Mouse (Mus musculus): ENCODE results near the gene Scfd1. TPM values are rescaled to one million over a fixed set of nuclear protein-coding genes. Genes with fewer than 3 reads are reported as not detected.

The Scfd1 gene
- total and polyA plus RNA-seq, 2 experiments from 2014 or later, result 33.9 to 54.1 TPM

DNA sequence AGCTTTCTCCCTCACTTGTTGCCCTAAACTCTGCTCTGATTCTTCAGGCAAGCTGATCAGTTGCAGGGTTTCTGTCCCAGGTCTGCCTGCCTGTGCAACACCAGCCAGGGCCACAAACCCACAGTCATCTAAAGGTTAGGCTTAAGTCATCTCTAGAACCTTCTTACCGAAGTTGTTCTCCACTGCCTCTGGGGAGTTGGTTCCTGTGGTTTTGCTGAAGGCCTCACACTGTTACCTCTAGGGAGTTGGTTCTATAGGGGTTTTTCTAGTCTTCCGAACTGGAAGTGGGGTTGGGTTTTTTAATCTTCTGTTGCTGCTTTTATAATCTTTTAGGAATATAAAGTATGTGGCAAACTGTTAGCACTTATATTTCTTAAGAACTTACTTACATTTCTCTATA, 72.0 kb downstream of the Scfd1 start:
- no peak overlapping the region for H3K9ac ChIP-seq (replicated peaks; ENCODE audit: low read depth, low read length)
- ATAC-seq (ENCODE audit: insufficient read depth, low read depth) (no peak), DNase-seq (ENCODE audit: low spot score) (no peak)
- H3K4me2 ChIP-seq (ENCODE audit: low read depth, low read length), result no peak overlapping the region
- H3K4me1 ChIP-seq (ENCODE audit: control insufficient read depth, insufficient read depth), result no peaks in the 10 kb centered on the region
- WGBS, result 81% methylated on average over 2 of the region's 2 CpGs
- TF ChIP-seq CTCF (IDR thresholded peaks at IDR 0.05; ENCODE audit: low read depth), result no peak
- no peak for TF ChIP-seq EP300 (IDR thresholded peaks at IDR 0.05; ENCODE audit: low read depth)
- H3K36me3 ChIP-seq (replicated peaks; ENCODE audit: control insufficient read depth, insufficient read depth, low read length), result peaks cover 56% of the 10 kb centered on the region
- H3K27me3 ChIP-seq (ENCODE audit: control insufficient read depth, insufficient read depth, low read length), result no peaks in the 10 kb centered on the region
- no peaks in the 10 kb centered on the region for H3K9me3 ChIP-seq (replicated peaks; ENCODE audit: control insufficient read depth, low read length)
- no peak overlapping the region for H3K4me3 ChIP-seq (ENCODE audit: low read depth, low read length)
- no peak overlapping the region for H3K27ac ChIP-seq (ENCODE audit: low read depth)

DNA sequence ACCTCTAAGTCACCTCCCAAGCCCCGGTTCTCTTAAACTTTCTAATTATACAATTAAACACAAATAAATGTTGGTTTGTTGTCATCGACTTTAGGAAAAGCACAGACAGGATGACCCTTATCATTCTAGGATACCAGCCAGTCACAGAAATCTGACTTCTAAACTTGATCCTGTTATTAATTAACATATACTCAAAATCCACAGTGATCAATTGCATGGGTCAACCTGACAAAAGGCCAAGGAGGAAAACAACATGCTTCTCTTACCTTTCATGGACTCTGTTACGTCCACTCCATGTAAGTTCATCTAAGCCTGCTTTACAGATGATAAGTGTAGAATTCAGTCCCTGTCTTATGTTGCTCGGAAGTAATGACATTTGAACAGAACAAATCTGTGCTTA, 93.6 kb downstream of the Scfd1 start:
- Histone ChIP-seq H3K9ac (replicated peaks; ENCODE audit: low read depth, low read length) (no peak overlapping the region), H3K27me3 (ENCODE audit: control insufficient read depth, insufficient read depth, low read length) (no peaks in the 10 kb centered on the region), H3K4me3 (ENCODE audit: low read depth, low read length) (no peak overlapping the region), H3K4me1 (ENCODE audit: control insufficient read depth, insufficient read depth) (no peaks in the 10 kb centered on the region), H3K27ac (ENCODE audit: low read depth) (no peak overlapping the region), H3K4me2 (ENCODE audit: low read depth, low read length) (no peak overlapping the region), H3K36me3 (replicated peaks; ENCODE audit: control insufficient read depth, insufficient read depth, low read length) (no peaks in the 10 kb centered on the region), H3K9me3 (replicated peaks; ENCODE audit: control insufficient read depth, low read length) (no peaks in the 10 kb centered on the region)
- ATAC-seq (ENCODE audit: insufficient read depth, low read depth) (no peak), DNase-seq (ENCODE audit: low spot score) (no peak)
- 81% methylated on average over 4 of the region's 4 CpGs for WGBS
- TF ChIP-seq CTCF (IDR thresholded peaks at IDR 0.05; ENCODE audit: low read depth), result no peak
- TF ChIP-seq EP300 (IDR thresholded peaks at IDR 0.05; ENCODE audit: low read depth), result no peak

DNA sequence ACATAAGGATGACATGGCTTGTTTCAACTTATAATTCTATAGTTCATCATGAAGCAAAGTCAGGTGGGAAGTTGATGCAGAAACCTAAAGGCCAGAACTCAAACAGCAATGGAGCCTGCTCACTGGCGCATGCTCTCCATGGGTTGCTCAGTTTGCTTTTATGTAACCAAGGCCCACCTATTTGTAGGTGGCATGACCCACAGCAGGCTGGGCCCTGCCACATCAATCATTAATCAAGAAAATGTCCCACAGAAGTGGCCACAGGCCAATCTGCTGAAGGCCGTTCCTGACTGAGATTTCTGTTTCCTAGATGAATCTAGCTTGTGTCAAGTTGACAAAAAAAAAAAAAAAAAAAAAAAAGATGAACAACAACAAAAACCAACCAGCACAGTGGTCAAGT, 103.9 kb downstream of the Scfd1 start:
- Histone ChIP-seq H3K9me3 (replicated peaks; ENCODE audit: control insufficient read depth, low read length) (no peaks in the 10 kb centered on the region), H3K27me3 (ENCODE audit: control insufficient read depth, insufficient read depth, low read length) (no peaks in the 10 kb centered on the region), H3K4me2 (ENCODE audit: low read depth, low read length) (no peak overlapping the region), H3K36me3 (replicated peaks; ENCODE audit: control insufficient read depth, insufficient read depth, low read length) (no peaks in the 10 kb centered on the region), H3K27ac (ENCODE audit: low read depth) (no peak overlapping the region), H3K9ac (replicated peaks; ENCODE audit: low read depth, low read length) (no peak overlapping the region), H3K4me1 (ENCODE audit: control insufficient read depth, insufficient read depth) (no peaks in the 10 kb centered on the region), H3K4me3 (ENCODE audit: low read depth, low read length) (no peak overlapping the region)
- ATAC-seq (ENCODE audit: insufficient read depth, low read depth) (no peak), DNase-seq (ENCODE audit: low spot score) (no peak)
- TF ChIP-seq CTCF (IDR thresholded peaks at IDR 0.05; ENCODE audit: low read depth), result no peak
- no peak for TF ChIP-seq EP300 (IDR thresholded peaks at IDR 0.05; ENCODE audit: low read depth)
- 81% methylated on average over 2 of the region's 2 CpGs for WGBS

DNA sequence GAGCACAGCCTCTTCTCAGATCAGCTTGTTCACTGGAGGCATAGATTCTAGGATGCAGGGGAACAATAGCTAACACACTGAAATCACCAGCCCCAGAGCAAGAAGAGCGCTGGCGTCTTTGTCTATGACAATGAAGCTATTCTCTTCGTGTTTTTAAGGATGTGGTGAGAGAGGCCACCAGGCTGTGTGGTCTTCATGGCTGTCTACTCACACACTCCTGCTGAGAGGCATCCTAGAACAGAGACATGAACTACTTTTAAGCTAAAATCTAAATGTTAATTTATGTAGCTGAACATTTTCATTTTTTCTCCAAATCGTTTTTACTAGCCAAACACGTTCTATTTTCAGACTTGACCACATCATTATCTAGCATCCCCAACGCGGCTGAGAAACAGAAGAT, 114.7 kb downstream of the Scfd1 start:
- H3K36me3 ChIP-seq (replicated peaks; ENCODE audit: control insufficient read depth, insufficient read depth, low read length), result no peaks in the 10 kb centered on the region
- H3K27ac ChIP-seq (ENCODE audit: low read depth), result no peak overlapping the region
- ATAC-seq (ENCODE audit: insufficient read depth, low read depth) (no peak), DNase-seq (ENCODE audit: low spot score) (no peak)
- no peaks in the 10 kb centered on the region for H3K4me1 ChIP-seq (ENCODE audit: control insufficient read depth, insufficient read depth)
- no peaks in the 10 kb centered on the region for H3K9me3 ChIP-seq (replicated peaks; ENCODE audit: control insufficient read depth, low read length)
- 69% methylated on average over 7 of the region's 7 CpGs for WGBS
- no peak overlapping the region for H3K9ac ChIP-seq (replicated peaks; ENCODE audit: low read depth, low read length)
- H3K4me2 ChIP-seq (ENCODE audit: low read depth, low read length), result no peak overlapping the region
- no peak overlapping the region for H3K4me3 ChIP-seq (ENCODE audit: low read depth, low read length)
- TF ChIP-seq EP300 (IDR thresholded peaks at IDR 0.05; ENCODE audit: low read depth) (no peak), CTCF (IDR thresholded peaks at IDR 0.05; ENCODE audit: low read depth) (no peak)
- H3K27me3 ChIP-seq (ENCODE audit: control insufficient read depth, insufficient read depth, low read length), result no peaks in the 10 kb centered on the region

DNA sequence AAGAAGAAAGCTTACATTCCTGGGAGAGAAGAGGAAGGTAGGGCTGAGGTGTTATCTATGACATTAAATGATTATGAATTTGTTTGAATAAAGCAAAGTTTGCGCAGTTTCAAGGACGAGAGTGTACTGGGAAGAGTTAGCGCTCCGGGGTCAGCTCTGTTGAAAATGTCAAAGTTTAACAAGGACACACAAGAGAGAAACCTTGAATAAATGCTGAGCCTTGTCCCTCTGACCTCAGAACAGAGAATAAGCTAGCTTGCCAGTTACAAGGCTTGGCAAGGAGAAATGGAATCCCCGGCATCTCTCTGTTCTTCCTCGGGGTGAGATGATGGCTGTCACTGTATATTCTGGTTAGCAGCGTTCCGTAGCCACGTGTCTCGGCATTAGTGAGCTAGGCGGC, 116.2 kb downstream of the Scfd1 start:
- no peak overlapping the region for H3K27ac ChIP-seq (ENCODE audit: low read depth)
- no peaks in the 10 kb centered on the region for H3K36me3 ChIP-seq (replicated peaks; ENCODE audit: control insufficient read depth, insufficient read depth, low read length)
- H3K4me1 ChIP-seq (ENCODE audit: control insufficient read depth, insufficient read depth), result no peaks in the 10 kb centered on the region
- H3K9ac ChIP-seq (replicated peaks; ENCODE audit: low read depth, low read length), result no peak overlapping the region
- ATAC-seq (ENCODE audit: insufficient read depth, low read depth), result no peak
- WGBS, result 74% methylated on average over 11 of the region's 11 CpGs
- no peak overlapping the region for H3K4me2 ChIP-seq (ENCODE audit: low read depth, low read length)
- no peaks in the 10 kb centered on the region for H3K27me3 ChIP-seq (ENCODE audit: control insufficient read depth, insufficient read depth, low read length)
- H3K9me3 ChIP-seq (replicated peaks; ENCODE audit: control insufficient read depth, low read length), result no peaks in the 10 kb centered on the region
- DNase-seq (ENCODE audit: low spot score), result no peak
- no peak overlapping the region for H3K4me3 ChIP-seq (ENCODE audit: low read depth, low read length)
- TF ChIP-seq EP300 (IDR thresholded peaks at IDR 0.05; ENCODE audit: low read depth) (no peak), CTCF (IDR thresholded peaks at IDR 0.05; ENCODE audit: low read depth) (no peak)

DNA sequence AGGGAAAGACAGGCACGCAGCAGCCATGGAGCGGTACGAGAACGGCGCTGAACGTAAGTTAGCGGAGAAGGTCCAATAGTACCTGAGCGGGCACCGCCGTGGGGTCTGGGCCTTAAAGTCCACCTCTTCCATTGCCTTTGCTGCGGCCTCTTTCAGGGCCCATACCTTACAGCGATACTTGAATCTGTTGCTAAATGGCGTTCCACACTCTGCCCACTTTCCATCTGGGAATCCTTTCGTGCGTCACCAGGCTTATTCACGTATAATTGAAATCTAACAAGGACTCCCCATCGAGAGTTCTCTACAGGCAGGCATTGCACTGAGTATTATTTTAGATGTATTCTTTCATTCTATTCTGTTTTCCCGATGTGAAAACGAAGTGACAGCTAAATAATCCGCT, 117.3 kb downstream of the Scfd1 start:
- Histone ChIP-seq H3K4me2 (ENCODE audit: low read depth, low read length) (no peak overlapping the region), H3K4me1 (ENCODE audit: control insufficient read depth, insufficient read depth) (no peaks in the 10 kb centered on the region), H3K4me3 (ENCODE audit: low read depth, low read length) (no peak overlapping the region), H3K9me3 (replicated peaks; ENCODE audit: control insufficient read depth, low read length) (no peaks in the 10 kb centered on the region), H3K27me3 (ENCODE audit: control insufficient read depth, insufficient read depth, low read length) (no peaks in the 10 kb centered on the region), H3K36me3 (replicated peaks; ENCODE audit: control insufficient read depth, insufficient read depth, low read length) (no peaks in the 10 kb centered on the region), H3K27ac (ENCODE audit: low read depth) (no peak overlapping the region), H3K9ac (replicated peaks; ENCODE audit: low read depth, low read length) (no peak overlapping the region)
- DNase-seq (ENCODE audit: low spot score) (no peak), ATAC-seq (ENCODE audit: insufficient read depth, low read depth) (no peak)
- WGBS, result 92% methylated on average over 20 of the region's 20 CpGs
- TF ChIP-seq CTCF (IDR thresholded peaks at IDR 0.05; ENCODE audit: low read depth), result no peak
- TF ChIP-seq EP300 (IDR thresholded peaks at IDR 0.05; ENCODE audit: low read depth), result no peak

Other genes starting within 250 kb of the Scfd1 start
- gene G2e3, start 29.4 kb upstream of the Scfd1 start, total RNA-seq (2014; rRNA removed; ENCODE audit: low replicate concordance), result 14.7 and 22.5 TPM in 2 replicates
- gene G2e3, start 29.4 kb upstream of the Scfd1 start, polyA plus RNA-seq (2015; fragmentation: Nextera tagmentation; extraction: Ambion mirVana), result 6.2 and 6.8 TPM in 2 replicates
- 1.1 and 5.5 TPM in 2 replicates for gene Coch, start 215.8 kb downstream of the Scfd1 start, total RNA-seq (2014; rRNA removed; ENCODE audit: low replicate concordance)
- gene Coch, start 215.8 kb downstream of the Scfd1 start, polyA plus RNA-seq (2015; fragmentation: Nextera tagmentation; extraction: Ambion mirVana), result 0.84 and 0.90 TPM in 2 replicates